Mouse (Mus musculus): ENCODE results near the gene Ccser2. TPM values are rescaled to one million over a fixed set of nuclear protein-coding genes. Genes with fewer than 3 reads are reported as not detected.
A peak's percentile ranks its signal among the peaks of the same experiment; 100 is the strongest.
"Not testable (repeated sequence)": the region's sequence is repeated elsewhere in the genome, so short reads cannot be mapped to it uniquely, and the experiment has no call there.

Ccser2 gene
- total RNA-seq (2021): 10 to 100 TPM; 61.0 to 66.0 TPM
- long read RNA-seq, experiment 1, transcript Ccser2-203 (8 exons, 1,420 nt): major isoform, 15 of 31 reads
- long read RNA-seq, experiment 1, partial matches to known transcripts: 2 of 31 reads
- long read RNA-seq, experiment 1, other reads (novel, unspliced or antisense): 13 of 31 reads
- long read RNA-seq, experiment 2, full-length matches to known transcripts: 39 of 53 reads
- long read RNA-seq, experiment 2, partial matches to known transcripts: 3 of 53 reads
- long read RNA-seq, experiment 2, other reads (novel, unspliced or antisense): 11 of 53 reads

DNA sequence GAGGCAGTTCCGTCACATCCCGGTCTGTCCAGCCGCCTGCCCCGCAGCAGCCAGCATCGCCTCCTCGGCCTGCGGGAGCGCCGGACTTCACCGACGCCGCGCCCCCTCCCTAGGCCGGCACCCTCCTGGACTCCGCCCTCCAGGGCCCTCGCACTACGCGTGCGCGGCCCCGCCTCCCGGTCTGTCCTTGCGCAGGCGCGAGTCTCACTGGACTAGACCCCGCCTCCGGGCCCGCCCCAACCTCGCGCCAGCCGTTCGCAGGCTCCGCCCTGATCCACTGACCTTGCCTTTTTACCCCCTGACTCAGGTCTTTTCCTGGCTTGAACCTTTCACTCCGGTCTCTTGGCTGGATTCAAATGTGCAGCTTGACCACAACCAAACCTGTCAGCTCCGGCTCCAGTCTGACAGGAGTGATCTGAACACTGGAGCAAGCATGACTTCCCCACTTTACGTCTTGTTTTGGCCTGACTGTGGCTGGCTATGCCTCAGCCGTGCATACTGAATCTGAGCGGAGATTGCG lies at the start of gene Ccser2:
Ccser2 (minus strand) TSS at position 150 of the 520 bp plus-strand sequence.
- peak; percentile 99 for DNase-seq
- intact Hi-C loops (cut with DNase I; ENCODE audit: low total_unique reads): no loop called here

- no peak for DNase-seq
- intact Hi-C loops (cut with DNase I; ENCODE audit: low total_unique reads): no loop called here
Measured at GRCm38 (mm10) chr14:37015894-37016293, 47.3 kb upstream of the Ccser2 start.

DNA sequence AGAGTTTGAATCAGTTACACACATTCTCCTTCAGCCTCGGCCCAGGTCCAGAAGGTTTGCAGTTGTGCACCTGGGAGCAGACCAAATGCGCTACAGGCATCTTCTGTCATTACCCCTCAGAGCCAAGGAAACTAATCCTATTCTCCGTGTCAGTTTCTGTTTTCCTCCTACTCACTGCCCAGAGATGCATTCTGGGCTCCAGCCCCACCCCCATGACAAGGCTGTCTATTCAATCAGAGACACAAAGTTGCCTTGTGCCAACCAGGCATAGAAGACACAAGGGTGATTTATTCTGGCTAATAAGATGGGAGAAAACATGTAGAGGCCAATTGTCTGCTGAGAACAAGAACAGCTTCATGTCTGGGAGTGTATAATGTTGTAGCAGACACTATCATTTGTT lies 45.1 kb upstream of the Ccser2 start:
- intact Hi-C loops (cut with DNase I; ENCODE audit: low total_unique reads): no loop called here
- no peak for DNase-seq

DNA sequence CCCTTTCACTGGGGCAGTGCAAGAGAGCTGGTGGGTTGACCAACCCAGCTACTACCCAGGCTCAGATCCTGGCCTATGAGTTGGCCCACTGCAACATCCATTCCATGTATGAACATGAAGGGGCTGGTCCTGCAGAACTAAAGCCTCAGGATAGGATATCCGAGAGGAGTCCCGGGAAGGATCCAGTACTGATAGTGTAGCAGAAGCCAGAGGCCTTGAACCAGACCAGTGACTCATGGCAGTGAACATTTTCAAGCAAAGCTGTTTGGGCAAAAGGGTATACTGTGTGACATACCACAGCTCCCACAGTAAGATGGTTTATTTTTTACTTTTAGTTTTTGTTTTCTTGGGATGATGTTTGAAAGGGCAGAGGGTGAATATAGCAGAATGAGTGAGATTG lies 41.1 kb upstream of the Ccser2 start:
- intact Hi-C loops (cut with DNase I; ENCODE audit: low total_unique reads): no loop called here
- no peak for DNase-seq

- intact Hi-C loops (cut with DNase I; ENCODE audit: low total_unique reads): no loop called here
- DNase-seq: no peak
Measured at GRCm38 (mm10) chr14:37006489-37006888, 37.9 kb upstream of the Ccser2 start.

DNA sequence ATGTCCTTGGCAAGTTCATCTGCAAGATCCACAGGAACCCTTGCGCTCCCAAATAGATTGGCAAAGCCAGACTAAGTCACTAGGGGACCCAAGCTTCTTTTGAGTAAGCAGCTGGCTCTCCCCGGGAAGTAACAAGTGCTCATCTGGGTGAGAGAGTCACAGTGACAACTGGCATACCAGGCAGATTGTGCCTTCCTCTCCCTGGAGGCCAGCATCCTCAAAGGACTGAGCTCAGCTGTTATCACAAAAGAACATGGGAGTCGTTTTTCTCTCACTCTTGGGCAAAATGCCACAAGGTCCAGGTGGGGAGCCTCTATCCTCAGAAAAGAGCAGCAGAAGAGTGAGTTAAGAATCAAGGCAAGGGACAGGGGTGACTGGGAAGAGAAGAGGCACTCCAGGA lies 37.3 kb upstream of the Ccser2 start:
- intact Hi-C loops (cut with DNase I; ENCODE audit: low total_unique reads): no loop called here
- DNase-seq: no peak

- no peak for DNase-seq
- intact Hi-C loops (cut with DNase I; ENCODE audit: low total_unique reads): no loop called here
Measured at GRCm38 (mm10) chr14:37003431-37004095, 35.0 kb upstream of the Ccser2 start.

- DNase-seq: no peak
- intact Hi-C loops (cut with DNase I; ENCODE audit: low total_unique reads): no loop called here
Measured at GRCm38 (mm10) chr14:37002852-37003251, 34.3 kb upstream of the Ccser2 start.

GRCm38 (mm10) chr14:37000780-37001179 lies 32.2 kb upstream of the Ccser2 start:
- DNase-seq; intact Hi-C loops (cut with DNase I; ENCODE audit: low total_unique reads): not testable (repeated sequence)

DNA sequence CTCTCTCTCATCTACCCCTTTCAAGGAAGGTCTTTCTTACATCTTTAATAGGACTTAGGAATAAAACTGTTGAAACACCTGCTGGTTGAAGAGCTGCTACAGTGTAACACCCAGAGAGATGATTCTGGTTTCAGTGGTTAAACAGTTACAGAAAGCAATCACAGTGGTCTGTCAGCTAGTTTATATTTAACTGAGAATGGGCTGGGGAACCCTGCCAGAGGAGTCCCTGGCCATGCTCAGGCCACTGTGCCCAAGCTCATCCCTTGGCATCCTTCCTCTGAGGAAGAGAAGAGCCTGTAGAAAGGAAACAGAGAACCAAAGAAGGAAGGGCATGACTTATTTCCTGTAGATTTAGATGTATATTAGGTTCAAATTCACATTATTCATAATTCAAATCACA lies 21.2 kb upstream of the Ccser2 start:
- no peak for DNase-seq
- intact Hi-C loops (cut with DNase I; ENCODE audit: low total_unique reads): no loop called here

GRCm38 (mm10) chr14:36985693-36986092 lies 17.1 kb upstream of the Ccser2 start:
- intact Hi-C loops (cut with DNase I; ENCODE audit: low total_unique reads): no loop called here
- no peak for DNase-seq

GRCm38 (mm10) chr14:36975019-36975418 lies 6.4 kb upstream of the Ccser2 start:
- DNase-seq: no peak
- intact Hi-C loops (cut with DNase I; ENCODE audit: low total_unique reads): no loop called here

DNA sequence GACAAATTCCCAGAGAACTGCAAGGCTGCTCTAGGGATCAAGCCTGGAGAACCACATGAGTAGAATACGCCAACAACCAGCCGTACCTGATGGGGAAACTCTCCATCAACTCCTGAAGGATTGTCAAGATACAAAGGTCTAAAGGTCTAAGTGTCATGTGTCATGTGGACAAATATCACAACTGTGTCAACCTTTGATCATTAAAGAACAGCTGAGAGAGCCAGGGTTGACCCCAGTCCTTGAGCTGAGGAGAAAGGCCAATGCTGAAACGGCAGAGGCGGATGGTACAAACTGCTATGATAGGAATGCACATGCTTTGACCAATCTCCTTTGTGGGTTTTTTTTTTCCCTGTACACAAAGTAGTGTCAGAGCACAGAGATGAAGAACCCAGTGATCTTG lies 2.6 kb upstream of the Ccser2 start:
- DNase-seq: no peak

GRCm38 (mm10) chr14:36969861-36970420 lies 1.4 kb upstream of the Ccser2 start:
- no peak for DNase-seq
- intact Hi-C loops (cut with DNase I; ENCODE audit: low total_unique reads): no loop called here

More for the DNA sequence above, 2.6 kb upstream of the Ccser2 start:
- intact Hi-C loops (cut with DNase I; ENCODE audit: low total_unique reads): no loop called here

GRCm38 (mm10) chr14:36968076-36968627 lies 425 bp downstream of the Ccser2 start:
- peak; percentile 27 for DNase-seq
- intact Hi-C loops (cut with DNase I; ENCODE audit: low total_unique reads): no loop called here

- no peak for DNase-seq
- intact Hi-C loops (cut with DNase I; ENCODE audit: low total_unique reads): no loop called here
Measured at GRCm38 (mm10) chr14:36965421-36965820, 3.2 kb downstream of the Ccser2 start.

DNA sequence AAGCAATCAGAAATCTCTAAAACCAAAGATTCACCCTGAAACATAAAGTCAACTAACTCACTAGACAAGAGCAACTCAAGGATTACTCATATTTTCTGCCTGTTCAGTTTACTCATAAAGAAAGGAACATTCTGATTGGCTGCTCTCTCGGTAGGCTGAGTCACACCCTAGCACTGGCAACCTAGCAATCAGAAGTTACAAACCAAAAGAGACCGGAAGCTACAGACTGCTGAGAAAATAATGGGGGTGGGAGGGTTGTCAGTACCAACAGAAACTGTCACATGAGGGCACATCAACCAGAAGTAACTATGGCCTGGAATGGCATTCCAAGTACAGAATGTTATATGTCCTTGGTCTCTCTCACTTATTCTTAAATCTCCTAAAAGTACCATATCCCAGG lies 6.1 kb downstream of the Ccser2 start:
- intact Hi-C loops (cut with DNase I; ENCODE audit: low total_unique reads): no loop called here
- no peak for DNase-seq

DNA sequence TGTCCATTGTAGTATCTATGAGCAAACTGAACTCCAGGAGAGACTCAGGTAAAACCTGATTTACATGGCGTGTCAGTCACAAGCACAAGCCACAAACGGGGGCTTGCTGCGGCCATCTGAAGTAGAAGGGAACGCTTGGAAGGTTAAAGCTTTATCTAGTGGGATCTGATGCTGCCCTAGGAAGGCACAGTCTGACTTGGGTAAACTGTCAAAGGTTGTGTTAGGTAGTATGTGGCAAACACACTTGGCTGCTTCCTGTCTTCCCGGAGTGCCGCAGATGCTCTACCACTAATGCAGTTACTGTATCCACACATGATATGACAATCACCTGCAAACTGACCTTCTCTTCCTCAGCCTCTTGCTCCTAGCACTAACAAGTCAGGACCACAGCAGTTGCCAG lies 10.9 kb downstream of the Ccser2 start:
- no peak for DNase-seq
- intact Hi-C loops (cut with DNase I; ENCODE audit: low total_unique reads): loop anchor here (5.0 kb wide), 1 partner anchor 75 kb away; no protein-coding TSS in a partner anchor

DNA sequence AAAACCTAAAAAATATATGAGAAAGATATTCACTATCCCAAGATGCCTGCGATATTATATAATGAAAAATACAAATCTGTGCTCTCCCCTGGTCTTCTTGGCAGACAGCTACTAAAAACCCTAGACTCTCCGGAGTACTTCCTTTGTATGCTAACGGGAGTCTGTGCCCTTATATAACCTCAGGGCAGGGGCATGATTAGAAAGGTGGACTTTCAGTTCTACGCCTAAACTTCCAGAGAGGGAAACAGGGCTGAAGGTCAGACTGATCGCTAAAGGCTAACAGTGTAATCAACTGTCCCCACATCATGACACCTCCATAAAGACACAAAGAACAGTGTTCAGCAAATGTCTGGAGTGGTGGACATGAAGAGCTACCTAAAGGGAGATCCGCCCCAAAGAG lies 11.3 kb downstream of the Ccser2 start:
- intact Hi-C loops (cut with DNase I; ENCODE audit: low total_unique reads): loop anchor here (5.0 kb wide), 1 partner anchor 75 kb away; no protein-coding TSS in a partner anchor
- DNase-seq: no peak

DNA sequence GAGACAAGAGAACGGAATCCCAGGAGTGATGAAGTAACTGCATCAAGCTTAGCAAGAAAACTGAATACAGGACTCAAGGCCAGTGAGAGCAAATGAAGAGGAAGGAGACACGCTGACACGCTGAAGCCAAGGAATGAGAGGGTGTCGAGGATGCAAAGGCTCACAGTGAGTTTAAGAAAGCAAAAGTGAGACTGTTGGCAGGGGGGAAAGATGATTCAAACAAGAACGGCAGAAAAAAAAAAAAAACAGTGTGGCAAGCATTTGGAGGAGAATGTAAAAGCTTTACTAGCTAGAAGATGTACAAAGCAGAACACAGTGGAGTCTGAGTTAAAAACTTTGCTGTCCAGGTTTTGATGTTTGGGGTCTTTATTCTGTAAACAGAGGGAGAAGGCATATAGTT lies 11.9 kb downstream of the Ccser2 start:
- intact Hi-C loops (cut with DNase I; ENCODE audit: low total_unique reads): loop anchor here (5.0 kb wide), 1 partner anchor 76 kb away; no protein-coding TSS in a partner anchor

More for the DNA sequence above, 11.9 kb downstream of the Ccser2 start:
- no peak for DNase-seq
